In the genomic region with DNA sequence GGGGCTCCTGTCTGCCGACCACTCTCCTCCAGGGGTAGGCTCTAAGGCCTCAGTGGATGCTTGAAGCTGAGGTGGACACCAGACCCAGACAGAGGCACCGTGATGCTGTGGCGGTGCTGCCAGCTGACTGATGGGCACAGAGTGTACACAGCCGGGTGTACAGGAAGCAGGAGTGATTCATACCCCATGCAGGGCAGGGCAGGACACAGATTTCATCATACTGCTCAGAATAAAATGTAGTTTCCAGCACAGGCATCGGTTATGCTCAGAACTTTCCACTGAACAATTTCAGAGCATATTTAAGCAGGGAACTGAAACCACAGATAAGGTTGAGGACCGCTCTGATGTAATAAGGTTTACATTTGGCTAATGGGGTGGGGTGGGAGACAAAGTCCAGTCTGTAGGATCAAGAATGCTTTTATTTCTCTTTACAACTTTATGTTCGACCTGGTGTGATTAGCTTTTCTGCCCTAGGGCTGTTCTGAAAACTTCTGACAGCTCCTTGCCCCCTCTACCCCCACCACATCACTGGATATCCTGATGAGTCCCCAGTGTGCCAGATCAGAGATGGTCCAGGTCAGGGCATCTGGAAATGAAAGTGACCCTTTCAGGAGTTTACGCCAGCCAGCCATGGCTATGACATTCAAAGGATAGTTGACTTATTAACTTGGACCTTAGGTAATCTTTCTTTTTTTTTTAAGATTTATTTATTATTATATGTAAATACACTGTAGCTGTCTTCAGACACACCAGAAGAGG, we compare ENCODE assay signal across 9 mouse cellular contexts. TPM values are rescaled to one million over a fixed set of nuclear protein-coding genes. Genes with fewer than 3 reads are reported as not detected.
A peak's percentile ranks its signal among the peaks of the same experiment; 100 is the strongest.
DNase-seq lines count a peak whose midpoint lies in the region; ATAC-seq and TF ChIP-seq lines count a peak whose summit lies in the region.
"Had no signal": no experiment of that assay in that cellular context is flagged by ENCODE, and none has a peak within 500 bp of the region (broad histone marks: within the 10 kb centered on the region; RNA-seq: fewer than 3 reads in every experiment).

No protein-coding gene starts in this region.

- peak overlapping the region; percentile 11; the same call in 1 of the 2 replicates for H3K4me2 ChIP-seq in intestine, embryonic 14.5 days (ENCODE audit: low read length)
- H3K4me2 ChIP-seq in lung, postnatal 0 days (replicated peaks; ENCODE audit: low read depth, low read length), result no peak overlapping the region
- H3K4me2 ChIP-seq: limb, embryonic 15.5 days had no signal

- peak; percentile 95 for TF ChIP-seq EP300 in lung, postnatal 0 days (IDR thresholded peaks at IDR 0.05)

- peaks cover 11% of the 10 kb centered on the region for H3K4me1 ChIP-seq in intestine, embryonic 14.5 days (replicated peaks; ENCODE audit: control insufficient read depth, insufficient read depth, low read length)
- H3K4me1 ChIP-seq in lung, postnatal 0 days (ENCODE audit: insufficient read depth, low read depth, low read length), result 0 out of 2 replicates have a peak, but pooled peaks cover 8% of the 10 kb centered on the region

- intact Hi-C loops in left cerebral cortex, postnatal 25 days (cut with DNase I), result no loop called here

- peak; percentile 76 for ATAC-seq in intestine, embryonic 14.5 days (replicated peaks; ENCODE audit: low FRiP score, low TSS enrichment, low read depth)
- ATAC-seq in lung, postnatal 0 days, result peak; percentile 95

- H3K27me3 ChIP-seq in intestine, embryonic 14.5 days (replicated peaks; ENCODE audit: control insufficient read depth, insufficient read depth, low read length), result no peaks in the 10 kb centered on the region
- no peaks in the 10 kb centered on the region for H3K27me3 ChIP-seq in lung, postnatal 0 days (replicated peaks; ENCODE audit: insufficient read depth, low read length)
- H3K27me3 ChIP-seq: limb, embryonic 15.5 days had no signal

- peak; percentile 4 to 30 for DNase-seq in left cerebral cortex, postnatal 25 days (ENCODE audit: low spot score in 2 of 2)
- no peak for DNase-seq in left cerebral cortex, adult 8-10 months (ENCODE audit: low spot score in 2 of 2)
- DNase-seq in adrenal gland, adult 8-10 months, result peak; percentile 57
- DNase-seq in intestine, embryonic 14.5 days (ENCODE audit: low spot score), result peak; percentile 58
- peak; percentile 91 for DNase-seq in lung, postnatal 0 days (ENCODE audit: low spot score)
- DNase-seq in right cerebral cortex, postnatal 25 days, result no peak
- DNase-seq in retina, postnatal 1 day, result no peak
- DNase-seq in layer of hippocampus, postnatal 36 days, result no peak

- no peak overlapping the region for H3K9ac ChIP-seq in intestine, embryonic 14.5 days (ENCODE audit: low read length)
- no peak overlapping the region for H3K9ac ChIP-seq in lung, postnatal 0 days (replicated peaks; ENCODE audit: low read depth)
- H3K9ac ChIP-seq: limb, embryonic 15.5 days had no signal

- H3K27ac ChIP-seq in intestine, embryonic 14.5 days (ENCODE audit: low read depth), result peak overlapping the region; percentile 71; the same call in 1 of the 2 replicates
- H3K27ac ChIP-seq in lung, postnatal 0 days (ENCODE audit: low read length), result peak overlapping the region; percentile 62
- H3K27ac ChIP-seq: limb, embryonic 15.5 days had no signal

- H3K9me3 ChIP-seq in intestine, embryonic 14.5 days (ENCODE audit: control insufficient read depth, low read length), result no peaks in the 10 kb centered on the region
- no peaks in the 10 kb centered on the region for H3K9me3 ChIP-seq in lung, postnatal 0 days (ENCODE audit: low read length)
- H3K9me3 ChIP-seq: limb, embryonic 15.5 days had no signal

- no peak overlapping the region for H3K4me3 ChIP-seq in intestine, embryonic 14.5 days (ENCODE audit: low read depth, low read length)
- H3K4me3 ChIP-seq in lung, postnatal 0 days (ENCODE audit: low read depth, low read length), result no peak overlapping the region
- H3K4me3 ChIP-seq: limb, embryonic 15.5 days had no signal

- TF ChIP-seq CTCF in lung, postnatal 0 days (IDR thresholded peaks at IDR 0.05), result no peak

- H3K36me3 ChIP-seq in intestine, embryonic 14.5 days (ENCODE audit: control insufficient read depth, insufficient read depth, low read length), result no peaks in the 10 kb centered on the region
- H3K36me3 ChIP-seq in lung, postnatal 0 days (ENCODE audit: insufficient read depth, low read length), result no peaks in the 10 kb centered on the region
- H3K36me3 ChIP-seq: limb, embryonic 15.5 days had no signal

- whole genome bisulfite sequencing in intestine, embryonic 14.5 days, result 48% methylated on average over 8 of the region's 8 CpGs
- 33% methylated on average over 8 of the region's 8 CpGs for WGBS in lung, postnatal 0 days

RNA-seq across cellular contexts. Expression of a gene that starts 29.4 kb away (rescaled TPM):
- not detected for total RNA-seq in left cerebral cortex, postnatal 25 days (2021)
- total RNA-seq in left cerebral cortex, adult 8-10 months (2022), result not detected
- total RNA-seq in adrenal gland, adult 8-10 months (2022), result not detected
- polyA plus RNA-seq in intestine, embryonic 14.5 days (2014; fragmentation: Nextera tagmentation; extraction: Ambion mirVana), result not detected in 2 replicates
- polyA plus RNA-seq in lung, postnatal 0 days (2015; fragmentation: Nextera tagmentation; extraction: Ambion mirVana), result 0.14 TPM in 2 replicates
- not detected for total RNA-seq in layer of hippocampus, postnatal 36 days (2021)
- polyA plus RNA-seq: limb, embryonic 15.5 days had no signal

Comparison
In these comparisons a context has a peak if more than half of its experiments do, and no peak if none do; other contexts are left out.
1. DNase-seq: peak in left cerebral cortex, postnatal 25 days (2 of 2), adrenal gland, adult 8-10 months (single experiment), intestine, embryonic 14.5 days (single experiment) and lung, postnatal 0 days (single experiment); none in left cerebral cortex, adult 8-10 months (0 of 2), right cerebral cortex, postnatal 25 days (single experiment), retina, postnatal 1 day (single experiment) and layer of hippocampus, postnatal 36 days (0 of 2).